Mouse (Mus musculus) brain, embryonic 14.5 days (tissue): ENCODE measurements at regions not wholly inside any gene's neighbourhood (a gene's known extent, or its start where the extent isn't known, plus 50 kb on each side); places are given as distances from the start of the nearest gene placed in this dataset.

ENCODE experiments used
- CTCF ChIP-seq: fragments of 200-500 bp; IDR thresholded peaks from 2 replicates; pipeline ENCODE4 v1.5.1; 2012; ENCODE audit warnings: inconsistent platforms, mild to moderate bottlenecking, moderate library complexity, borderline replicate concordance; ENCODE audit not compliant: insufficient read depth, insufficient read length; ENCODE audit errors: extremely low read depth
- POLR2A ChIP-seq: fragments of 200-500 bp; IDR thresholded peaks from 2 replicates; pipeline ENCODE4 v1.6.1; 2012; ENCODE audit warnings: mild to moderate bottlenecking, inconsistent platforms, borderline replicate concordance; ENCODE audit not compliant: poor library complexity, insufficient read depth, insufficient read length, severe bottlenecking; ENCODE audit errors: extremely low read depth

DNA sequence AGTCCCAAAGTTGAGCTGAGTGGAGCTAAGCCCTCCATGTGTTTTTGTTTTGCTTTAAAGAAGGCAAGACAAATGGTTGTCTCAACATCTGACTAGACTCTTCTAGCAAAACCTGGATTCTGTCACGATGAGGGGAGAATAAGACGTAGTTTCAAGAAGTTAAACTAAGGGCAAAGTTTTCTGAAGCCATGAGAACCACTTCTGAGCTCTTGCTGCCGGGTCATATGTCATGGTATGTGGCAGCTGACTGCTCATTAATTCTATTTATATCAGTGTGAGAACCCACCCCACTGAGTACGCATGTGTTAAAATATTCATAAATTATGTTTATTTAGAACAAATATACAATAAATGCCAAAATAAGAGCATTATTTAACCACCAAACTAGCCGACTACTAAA, 58.4 kb upstream of the Etaa1 start:
- TF ChIP-seq CTCF = no peak
- no peak for TF ChIP-seq POLR2A
